Comparison of ENCODE assay signal across 8 mouse cellular contexts in genomic region chr2:73046576-73046975, GRCm38 (mm10).
A peak's percentile ranks its signal among the peaks of the same experiment; 100 is the strongest.
DNase-seq lines count a peak whose midpoint lies in the region; TF ChIP-seq lines count a peak whose summit lies in the region.

No protein-coding gene starts in this region.

- H3K27ac ChIP-seq in liver, adult 2 months (replicated peaks; ENCODE audit: insufficient read depth, low read depth, low read length): no peak overlapping the region

- no peaks in the 10 kb centered on the region for H3K36me3 ChIP-seq in liver, adult 2 months (ENCODE audit: control insufficient read depth, insufficient read depth, low read length)

- no peak overlapping the region for H3K4me3 ChIP-seq in liver, adult 2 months (ENCODE audit: insufficient read depth, low read depth, low read length)

- intact Hi-C loops in left cerebral cortex, postnatal 25 days (cut with DNase I): no loop called here

- no peaks in the 10 kb centered on the region for H3K4me1 ChIP-seq in liver, adult 2 months (ENCODE audit: control insufficient read depth, insufficient read depth, low read length)

- peak; percentile 44 for DNase-seq in liver, adult 2 months (ENCODE audit: extremely low read depth, low read depth, low spot score)
- DNase-seq in liver: no peak
- DNase-seq in gastrocnemius, postnatal 10 days: peak; percentile 69
- peak; percentile 46 to 60 for DNase-seq in kidney, postnatal 25 days
- peak; percentile 81 for DNase-seq in skeletal muscle tissue, adult 2 months (ENCODE audit: low read depth, low spot score)
- DNase-seq in thymus, postnatal 0 days (ENCODE audit: low spot score): no peak
- no peak for DNase-seq in cerebellum, adult 18-20 months
- DNase-seq in left cerebral cortex, postnatal 25 days (ENCODE audit: low spot score in 2 of 2): no peak

- 68% methylated on average over 10 of the region's 10 CpGs for WGBS in liver, adult 2 months

- no peak for TF ChIP-seq CTCF in liver, adult 2 months (IDR thresholded peaks at IDR 0.05; ENCODE audit: low read depth, low read length)

- no peak for TF ChIP-seq POLR2A in liver, adult 2 months (IDR thresholded peaks at IDR 0.05; ENCODE audit: extremely low read depth, insufficient read depth, low read length)

- H3K9ac ChIP-seq in liver, adult 2 months (ENCODE audit: low read depth, low read length): no peak overlapping the region

- H3K79me2 ChIP-seq in liver, adult 2 months (ENCODE audit: control insufficient read depth, insufficient read depth, low read length): no peaks in the 10 kb centered on the region

- H3K27me3 ChIP-seq in liver, adult 2 months (ENCODE audit: control insufficient read depth, insufficient read depth, low read length): no peaks in the 10 kb centered on the region

Comparison
In these comparisons a context has a peak if more than half of its experiments do, and no peak if none do; other contexts are left out.
1. DNase-seq: peak in liver, adult 2 months (single experiment), gastrocnemius, postnatal 10 days (single experiment), kidney, postnatal 25 days (2 of 2) and skeletal muscle tissue, adult 2 months (single experiment); none in liver (single experiment), thymus, postnatal 0 days (single experiment), cerebellum, adult 18-20 months (0 of 2) and left cerebral cortex, postnatal 25 days (0 of 2).